Mouse (Mus musculus) granulocyte monocyte progenitor cell, adult 5-6 weeks (primary cell): ENCODE results near the gene Spg7. TPM values are rescaled to one million over a fixed set of nuclear protein-coding genes. Genes with fewer than 3 reads are reported as not detected.
"Not testable (repeated sequence)": the region's sequence is repeated elsewhere in the genome, so short reads cannot be mapped to it uniquely, and the experiment has no call there.

ENCODE experiments used
- ATAC-seq: replicated peaks from 2 replicates; pipeline ENCODE4 v1.8.0; 2016; ENCODE audit warnings: mild to moderate bottlenecking, moderate TSS enrichment, inconsistent platforms; ENCODE audit not compliant: poor library complexity, severe bottlenecking
- total RNA-seq, 2 experiments: library from RNA; stranded (forward) in 1 of 2; stranded (reverse) in 1 of 2; fragments of 200-712, 200-1000 nt in 1 of 2; fragments of >200 nt in 1 of 2; fragmentation: Nextera tagmentation in 1 of 2; gene quantifications; 2 replicates each; pipeline ENCODE4 v1.2.3; 2014 to 2017

The Spg7 gene
- total RNA-seq, 2 experiments from 2014 or later: 29.5 to 47.3 TPM

GRCm38 (mm10) chr8:123087289-123087688 lies 24.5 kb downstream of the Spg7 start:
- no peak for ATAC-seq

DNA sequence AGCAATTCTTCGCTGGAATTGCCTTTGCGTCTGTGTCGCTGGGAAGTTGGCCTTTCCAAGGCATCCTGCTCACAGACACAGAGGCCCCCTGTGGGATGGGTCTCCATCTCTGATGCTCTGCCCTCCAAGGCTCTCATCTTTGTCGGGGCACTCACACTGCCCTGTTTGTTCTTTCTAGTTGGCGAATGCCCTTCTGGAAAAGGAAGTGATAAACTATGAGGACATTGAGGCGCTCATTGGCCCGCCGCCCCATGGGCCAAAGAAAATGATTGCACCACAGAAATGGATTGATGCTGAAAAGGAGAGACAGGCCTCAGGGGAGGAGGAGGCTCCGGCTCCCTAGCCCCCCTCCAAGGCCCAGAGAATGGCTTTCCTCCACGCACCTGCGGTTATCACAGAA lies 34.5 kb downstream of the Spg7 start:
- no peak for ATAC-seq

GRCm38 (mm10) chr8:123097786-123098584 lies 35.2 kb downstream of the Spg7 start:
- ATAC-seq: no peak

DNA sequence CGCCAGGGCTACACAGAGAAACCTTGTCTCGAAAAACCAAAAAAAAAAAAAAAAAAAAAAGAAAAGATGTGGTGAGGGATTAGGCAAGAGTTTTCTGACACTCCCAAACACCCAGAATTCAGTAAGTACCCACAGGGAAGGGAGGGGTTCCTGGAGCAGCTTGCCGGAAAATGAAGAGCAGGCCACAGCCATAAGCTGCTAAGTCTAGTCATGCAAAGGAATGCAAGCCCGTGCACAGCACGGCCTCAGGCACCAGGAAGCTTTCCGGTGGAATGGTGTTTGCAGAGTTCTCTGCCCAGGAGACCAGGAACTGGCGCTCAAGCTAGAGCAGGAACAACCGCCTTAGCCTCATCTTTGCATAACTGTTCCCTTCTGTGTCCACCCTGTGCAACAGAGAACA lies 37.5 kb downstream of the Spg7 start:
- ATAC-seq: peak; percentile 80

GRCm38 (mm10) chr8:123101244-123101643 lies 38.5 kb downstream of the Spg7 start:
- no peak for ATAC-seq

- peak; percentile 85 for ATAC-seq
Observed at GRCm38 (mm10) chr8:123101735-123102685, 39.3 kb downstream of the Spg7 start, which contains the start of gene Rpl13. Gene Rpl13, plus strand, starts transcription at chr8:123102350.

DNA sequence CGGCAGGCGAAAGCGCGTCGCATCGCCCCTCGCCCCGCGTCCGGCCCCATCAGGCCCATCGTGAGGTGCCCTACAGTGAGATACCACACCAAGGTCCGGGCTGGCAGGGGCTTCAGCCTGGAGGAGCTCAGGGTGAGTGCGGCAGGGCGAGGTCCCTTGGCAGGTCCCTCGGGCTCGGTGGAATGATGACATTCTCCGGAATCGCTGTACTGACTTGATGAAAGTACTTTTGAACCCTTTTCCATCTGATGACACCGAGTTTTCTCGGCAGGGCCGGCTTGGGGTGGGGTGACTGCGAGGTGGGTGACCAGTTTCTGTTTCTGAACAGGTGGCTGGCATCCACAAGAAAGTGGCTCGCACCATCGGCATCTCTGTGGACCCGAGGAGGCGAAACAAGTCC lies 40.1 kb downstream of the Spg7 start:
- not testable (repeated sequence) for ATAC-seq

DNA sequence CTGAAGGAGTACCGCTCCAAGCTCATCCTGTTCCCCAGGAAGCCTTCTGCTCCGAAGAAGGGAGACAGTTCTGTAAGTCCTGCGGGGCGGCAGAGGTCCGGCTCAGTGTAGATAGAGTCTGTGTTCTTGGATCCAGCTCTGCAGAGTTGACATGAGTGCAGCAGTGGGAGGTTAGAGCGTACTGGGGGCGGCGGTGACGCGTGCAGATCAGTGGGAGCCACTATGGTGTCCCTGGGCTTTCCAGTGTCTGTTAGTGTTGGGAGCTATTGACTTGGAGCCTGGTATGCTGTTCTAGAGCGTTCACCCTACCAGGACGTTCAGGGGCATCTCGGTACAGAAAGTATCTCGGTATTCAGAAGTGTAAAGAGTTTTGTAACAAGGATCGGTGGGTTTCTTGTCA lies 40.5 kb downstream of the Spg7 start:
- no peak for ATAC-seq

- ATAC-seq: no peak
Observed at GRCm38 (mm10) chr8:123104046-123104767, 41.5 kb downstream of the Spg7 start.

DNA sequence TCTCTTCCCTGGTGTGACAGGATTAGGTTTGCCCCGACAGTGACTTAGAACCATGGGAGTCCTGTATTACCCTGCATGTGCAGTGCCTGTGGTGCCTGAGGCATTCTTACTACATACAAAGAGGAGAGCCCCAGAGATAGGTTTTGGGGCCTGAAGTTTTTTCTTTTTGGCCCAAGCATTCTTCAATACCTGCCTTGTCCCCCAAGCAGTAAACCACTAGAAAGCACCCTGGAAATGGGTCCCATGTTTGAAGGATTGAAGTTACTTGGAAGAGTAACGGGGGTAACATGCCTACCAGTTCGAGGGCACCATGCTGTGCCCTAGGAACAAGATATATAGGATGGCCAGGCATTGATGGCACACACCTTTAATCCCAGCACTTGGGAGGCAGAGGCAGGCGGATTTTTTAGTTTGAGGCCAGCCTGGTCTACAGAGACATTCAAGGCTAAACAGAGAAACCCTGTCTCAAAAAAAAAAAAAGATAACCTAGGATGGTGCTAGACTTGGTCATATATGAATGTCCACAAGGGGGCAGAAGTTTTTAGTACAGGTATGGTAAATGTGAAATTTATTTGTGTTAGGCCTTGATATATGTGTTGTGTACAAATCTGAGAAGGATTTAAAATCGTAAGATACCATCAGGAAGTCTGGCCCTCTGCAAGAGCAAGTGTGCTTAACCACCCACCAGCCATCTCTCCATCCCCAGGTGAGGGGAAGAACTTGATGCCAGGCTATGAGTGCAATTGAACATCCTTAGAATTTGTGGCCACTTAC lies 43.0 kb downstream of the Spg7 start:
- no peak for ATAC-seq

DNA sequence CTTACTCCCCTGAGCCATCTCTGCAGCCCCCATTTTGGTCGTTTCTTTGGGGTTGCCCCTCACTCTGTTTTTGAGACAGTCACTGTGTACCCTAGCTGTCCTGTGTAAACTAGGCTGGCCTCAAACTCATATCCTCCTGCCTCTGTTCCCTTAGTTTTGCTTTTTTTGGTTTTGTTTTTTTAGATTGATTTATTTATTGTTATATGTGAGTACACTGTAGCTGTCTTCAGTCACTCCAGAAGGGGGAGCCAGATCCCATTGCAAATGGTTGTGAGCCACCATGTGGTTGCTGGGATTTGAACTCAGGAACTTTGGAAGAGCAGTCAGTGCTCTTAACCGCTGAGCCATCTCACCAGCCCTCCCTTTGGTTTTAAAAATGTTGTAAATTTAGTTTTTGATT lies 43.8 kb downstream of the Spg7 start:
- ATAC-seq: no peak

GRCm38 (mm10) chr8:123108010-123108409 lies 45.3 kb downstream of the Spg7 start:
- ATAC-seq: no peak

GRCm38 (mm10) chr8:123108953-123109352 lies 46.2 kb downstream of the Spg7 start:
- ATAC-seq: no peak

GRCm38 (mm10) chr8:123110649-123111048 lies 47.9 kb downstream of the Spg7 start:
- ATAC-seq: peak; percentile 81

DNA sequence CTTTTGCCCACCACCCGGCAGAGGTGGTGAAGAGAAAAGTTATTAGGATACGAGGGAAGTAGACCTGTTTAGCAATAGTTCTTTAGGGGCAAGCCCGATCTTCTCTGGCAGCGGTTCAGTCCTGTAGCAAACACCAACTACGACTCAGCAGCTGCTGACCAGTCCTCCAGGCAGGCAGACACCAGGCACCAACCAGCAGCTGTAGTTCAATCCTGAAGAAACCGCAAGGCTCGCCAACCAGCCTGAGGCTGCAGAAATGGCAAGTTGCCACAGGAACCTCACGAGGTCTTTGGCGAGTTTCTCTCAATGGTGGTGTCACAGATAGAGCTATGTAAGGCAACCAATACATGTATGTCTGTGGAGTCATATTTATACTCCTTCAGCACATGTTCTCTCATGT lies 50.1 kb downstream of the Spg7 start:
- no peak for ATAC-seq

DNA sequence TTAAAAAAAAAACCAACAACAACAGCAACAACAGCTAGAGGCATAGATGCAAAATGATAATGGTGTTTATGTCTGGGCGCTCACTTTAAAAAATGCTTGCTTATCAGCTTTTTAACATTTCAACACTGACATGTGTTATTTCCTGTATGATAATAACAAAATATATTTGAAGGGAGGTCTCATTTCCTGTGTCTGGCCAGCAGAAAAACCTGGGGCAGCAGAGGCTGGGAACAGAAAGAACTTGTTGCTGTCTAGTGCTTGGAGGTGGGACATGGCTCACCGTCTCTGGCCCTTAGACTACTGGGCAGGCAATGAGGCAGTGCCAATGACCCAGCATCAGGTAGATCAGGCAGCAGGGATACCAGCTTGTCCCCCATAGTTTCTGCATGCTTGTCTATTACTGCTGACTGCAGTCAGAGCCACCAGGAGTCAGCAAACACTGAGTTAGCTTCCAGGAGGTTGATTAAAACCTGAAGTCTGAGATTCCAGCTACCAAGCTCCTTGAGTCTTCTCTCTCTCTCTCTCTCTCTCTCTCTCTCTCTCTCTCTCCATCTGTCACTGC lies 51.2 kb downstream of the Spg7 start:
- no peak for ATAC-seq

DNA sequence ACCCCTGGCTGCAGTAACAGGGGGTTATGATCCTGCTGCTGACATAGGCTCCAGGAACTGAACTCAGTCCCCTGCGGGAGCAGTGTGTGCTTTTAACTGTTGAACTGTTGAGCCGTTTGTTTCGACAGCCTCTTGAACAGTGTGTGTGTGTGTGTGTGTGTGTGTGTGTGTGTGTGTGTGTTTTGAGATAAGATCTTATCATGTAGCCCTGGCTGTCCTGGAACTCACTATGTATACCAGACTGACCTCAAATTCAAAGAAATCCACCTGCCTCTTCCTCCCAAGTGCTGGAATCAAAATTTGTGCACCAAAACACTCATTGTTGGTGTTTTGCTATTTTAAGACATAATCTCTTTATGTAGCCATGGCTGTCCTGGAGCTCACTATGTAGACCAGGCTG lies 51.9 kb downstream of the Spg7 start:
- no peak for ATAC-seq

DNA sequence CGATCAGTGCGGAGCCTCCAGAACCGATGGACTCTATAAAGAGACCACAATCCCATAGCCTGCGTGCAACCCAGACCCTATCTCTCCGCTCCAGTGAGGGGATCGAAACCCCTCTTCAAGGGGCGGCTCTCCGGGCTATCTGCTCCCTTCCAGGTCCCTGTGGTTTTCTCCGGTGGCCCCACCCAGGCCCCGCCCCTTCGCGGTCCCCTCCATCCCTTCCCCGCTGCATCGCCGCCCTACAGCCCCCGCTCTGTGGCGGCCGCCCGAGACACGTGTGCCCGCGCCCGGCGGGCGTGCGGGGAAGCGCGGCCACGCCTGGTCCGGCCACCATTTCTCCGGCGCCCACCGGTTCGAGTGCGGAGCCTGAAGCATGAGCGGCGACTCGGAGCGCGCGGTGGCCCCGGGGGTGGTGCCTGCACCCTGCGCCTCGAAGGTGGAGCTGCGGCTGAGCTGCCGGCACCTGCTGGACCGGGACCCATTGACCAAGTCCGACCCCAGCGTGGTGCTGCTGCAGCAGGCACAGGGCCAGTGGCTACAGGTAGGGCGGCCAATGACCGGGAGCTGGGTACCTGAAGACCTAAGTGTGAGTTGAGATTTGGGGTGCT lies 54.5 kb downstream of the Spg7 start, which contains the start of gene Cpne7:
Gene Cpne7 (plus strand): TSS at position 248 of the 605 bp plus-strand sequence.
- peak; percentile 36 for ATAC-seq

GRCm38 (mm10) chr8:123117744-123118143 lies 55.0 kb downstream of the Spg7 start:
- 0 out of 2 replicates have a peak, but pooled peaks have one; percentile 4 for ATAC-seq
